Comparison of ENCODE assay signal across 8 mouse cellular contexts in genomic region chr1:174469736-174470135, GRCm38 (mm10). TPM values are rescaled to one million over a fixed set of nuclear protein-coding genes. Genes with fewer than 3 reads are reported as not detected.
DNase-seq lines count a peak whose midpoint lies in the region; ATAC-seq and TF ChIP-seq lines count a peak whose summit lies in the region.
"Had no signal": no experiment of that assay in that cellular context is flagged by ENCODE, and none has a peak within 500 bp of the region (broad histone marks: within the 10 kb centered on the region; RNA-seq: fewer than 3 reads in every experiment).

No protein-coding gene starts in this region.

- no peaks in the 10 kb centered on the region for H3K9me3 ChIP-seq in lung, postnatal 0 days (ENCODE audit: low read length)

- DNase-seq in ES-CJ7 (ENCODE audit: low read depth, low spot score) (peak; percentile 85), adipocyte (ENCODE audit: low spot score) (peak; percentile 31)
- peak; percentile 81 for DNase-seq in embryo, embryonic 10.5 days (ENCODE audit: low spot score)
- peak; percentile 50 for DNase-seq in heart, postnatal 4 days
- peak; percentile 62 to 65 for DNase-seq in layer of hippocampus, adult 2 months (ENCODE audit: low spot score in 2 of 2)
- DNase-seq in lung, postnatal 0 days (ENCODE audit: low spot score), result peak; percentile 69
- peak; percentile 54 for DNase-seq in right cerebral cortex, adult 18-20 months

- H3K36me3 ChIP-seq in lung, postnatal 0 days (ENCODE audit: insufficient read depth, low read length), result no peaks in the 10 kb centered on the region

- no peak overlapping the region for H3K4me2 ChIP-seq in lung, postnatal 0 days (replicated peaks; ENCODE audit: low read depth, low read length)

- no peak for ATAC-seq in lung, postnatal 0 days

- H3K9ac ChIP-seq in lung, postnatal 0 days (replicated peaks; ENCODE audit: low read depth), result no peak overlapping the region

- no peaks in the 10 kb centered on the region for H3K27me3 ChIP-seq in lung, postnatal 0 days (replicated peaks; ENCODE audit: insufficient read depth, low read length)

- H3K27ac ChIP-seq in layer of hippocampus, adult 2 months, result no peak overlapping the region
- H3K27ac ChIP-seq in lung, postnatal 0 days (ENCODE audit: low read length), result no peak overlapping the region

- 6% methylated on average over 6 of the region's 6 CpGs for WGBS in lung, postnatal 0 days

- TF ChIP-seq CTCF in layer of hippocampus, adult 2 months (conservative IDR thresholded peaks at IDR 0.05), result peak; percentile 83
- peak; percentile 89 for TF ChIP-seq CTCF in lung, postnatal 0 days (IDR thresholded peaks at IDR 0.05)

- TF ChIP-seq EP300 in lung, postnatal 0 days (IDR thresholded peaks at IDR 0.05), result no peak

- H3K4me1 ChIP-seq in lung, postnatal 0 days (ENCODE audit: insufficient read depth, low read depth, low read length), result no peaks in the 10 kb centered on the region

- no peak overlapping the region for H3K4me3 ChIP-seq in layer of hippocampus, adult 2 months
- H3K4me3 ChIP-seq in lung, postnatal 0 days (ENCODE audit: low read depth, low read length), result no peak overlapping the region

RNA-seq across cellular contexts. Expression of gene Olfr220, which starts 27.9 kb away (rescaled TPM):
- total RNA-seq in heart, postnatal 4 days (2021), result not detected
- not detected for total RNA-seq in layer of hippocampus, adult 2 months (2021)
- polyA plus RNA-seq in lung, postnatal 0 days (2015; fragmentation: Nextera tagmentation; extraction: Ambion mirVana), result not detected in 2 replicates
- total RNA-seq: left cerebral cortex, adult 8-10 months had no signal

RNA-seq across cellular contexts. Expression of gene Fmn2, which starts 31.9 kb away (rescaled TPM):
- total RNA-seq in heart, postnatal 4 days (2021), result under 1 TPM; 0.36 to 0.52 TPM
- 10 to 100 TPM; 62.8 to 76.8 TPM for total RNA-seq in layer of hippocampus, adult 2 months (2021)
- polyA plus RNA-seq in lung, postnatal 0 days (2015; fragmentation: Nextera tagmentation; extraction: Ambion mirVana), result 0.26 and 0.33 TPM in 2 replicates

RNA-seq across cellular contexts. Expression of gene Olfr414, which starts 45.9 kb away (rescaled TPM):
- not detected for total RNA-seq in heart, postnatal 4 days (2021)
- not detected for total RNA-seq in layer of hippocampus, adult 2 months (2021)
- not detected in 2 replicates for polyA plus RNA-seq in lung, postnatal 0 days (2015; fragmentation: Nextera tagmentation; extraction: Ambion mirVana)
- total RNA-seq: left cerebral cortex, adult 8-10 months had no signal

Comparison
In these comparisons a context has a peak if more than half of its experiments do, and no peak if none do; other contexts are left out.
1. DNase-seq: peak in every context shown above with its lines; median percentile 85 in ES-CJ7; 81 in embryo, embryonic 10.5 days; 69 in lung, postnatal 0 days; 64 in layer of hippocampus, adult 2 months; 54 in right cerebral cortex, adult 18-20 months; 50 in heart, postnatal 4 days; 31 in adipocyte.
2. RNA of gene Fmn2, which starts 31.9 kb away (total RNA-seq): 62.8 to 76.8 TPM in layer of hippocampus, adult 2 months; 0.36 to 0.52 TPM in heart, postnatal 4 days; every median in the first group is over 10 times any median in the second.